Mouse (Mus musculus) CD4-positive helper T cell, adult 2 months (primary cell): ENCODE data around the gene Tmem104.

Experiments
- DNase-seq: peaks from one replicate; pipeline ENCODE4 v3.0.0-alpha.2; 2012; ENCODE audit warnings: low read depth, missing footprints, low spot score

The Tmem104 gene

GRCm38 (mm10) chr11:115282295-115282694 lies 95.0 kb downstream of the Tmem104 start:
- DNase-seq, result no peak

- DNase-seq, result no peak
Measured at GRCm38 (mm10) chr11:115282723-115283485, 95.6 kb downstream of the Tmem104 start.

GRCm38 (mm10) chr11:115283486-115283765 lies 96.1 kb downstream of the Tmem104 start:
- DNase-seq, result no peak

GRCm38 (mm10) chr11:115283891-115284620 lies 96.8 kb downstream of the Tmem104 start:
- no peak for DNase-seq

- DNase-seq, result no peak
Measured at GRCm38 (mm10) chr11:115285282-115285681, 98.0 kb downstream of the Tmem104 start.

GRCm38 (mm10) chr11:115286201-115286993 lies 99.1 kb downstream of the Tmem104 start:
- DNase-seq, result no peak

GRCm38 (mm10) chr11:115287386-115287785 lies 100.1 kb downstream of the Tmem104 start:
- no peak for DNase-seq

- DNase-seq, result no peak
Measured at GRCm38 (mm10) chr11:115288305-115288704, 101.0 kb downstream of the Tmem104 start.

GRCm38 (mm10) chr11:115289885-115290284 lies 102.6 kb downstream of the Tmem104 start:
- DNase-seq, result no peak

- no peak for DNase-seq
Measured at GRCm38 (mm10) chr11:115290314-115290713, 103.0 kb downstream of the Tmem104 start.

GRCm38 (mm10) chr11:115290919-115291318 lies 103.6 kb downstream of the Tmem104 start:
- DNase-seq, result no peak

GRCm38 (mm10) chr11:115291503-115291902 lies 104.2 kb downstream of the Tmem104 start:
- no peak for DNase-seq

GRCm38 (mm10) chr11:115292631-115293375 lies 105.5 kb downstream of the Tmem104 start:
- no peak for DNase-seq

- no peak for DNase-seq
Measured at GRCm38 (mm10) chr11:115295939-115296338, 108.7 kb downstream of the Tmem104 start.
